In the genomic region with DNA sequence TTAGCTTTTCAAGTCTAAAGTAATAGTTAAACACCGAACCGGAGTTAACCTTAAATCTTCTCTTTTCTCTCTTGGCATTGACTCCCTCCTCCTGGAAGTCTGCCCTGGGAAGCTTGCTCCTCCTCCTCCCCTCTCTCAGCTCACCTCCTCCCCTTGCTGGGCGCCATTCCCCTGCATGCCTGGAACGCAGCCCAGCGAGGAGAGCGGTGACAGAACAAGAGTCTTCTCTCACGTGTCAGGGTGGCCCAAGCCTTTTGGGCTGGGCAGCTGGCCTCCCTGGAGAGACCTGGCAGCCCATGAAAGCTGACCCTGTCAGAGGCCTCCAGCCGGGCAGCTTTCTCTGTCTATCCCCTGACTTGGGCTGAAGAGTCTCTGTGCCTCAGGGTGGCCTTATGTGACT, we compare ENCODE assay signal across 8 mouse cellular contexts.
DNase-seq lines count a peak whose midpoint lies in the region; ATAC-seq lines count a peak whose summit lies in the region.

No protein-coding gene starts in this region.

- ATAC-seq in forebrain, embryonic 16.5 days, result peak; percentile 34
- ATAC-seq in neural tube, embryonic 13.5 days (ENCODE audit: low read depth), result peak; percentile 38; the same call in 1 of the 2 replicates
- no peak for ATAC-seq in CD4-positive, CD25-positive, alpha-beta regulatory T cell, adult 4 months

- 8% methylated on average over 8 of the region's 8 CpGs for WGBS in forebrain, embryonic 16.5 days
- WGBS in neural tube, embryonic 13.5 days, result 18% methylated on average over 8 of the region's 8 CpGs

- peaks cover 37% of the 10 kb centered on the region for H3K4me1 ChIP-seq in forebrain, embryonic 16.5 days (replicated peaks; ENCODE audit: control insufficient read depth, insufficient read depth, low read length)
- peaks cover 44% of the 10 kb centered on the region for H3K4me1 ChIP-seq in neural tube, embryonic 13.5 days (replicated peaks)

- no peak overlapping the region for H3K4me2 ChIP-seq in forebrain, embryonic 16.5 days (ENCODE audit: low read length)
- no peak overlapping the region for H3K4me2 ChIP-seq in neural tube, embryonic 13.5 days

- no peak overlapping the region for H3K9ac ChIP-seq in forebrain, embryonic 16.5 days (replicated peaks; ENCODE audit: low read depth, low read length)
- H3K9ac ChIP-seq in neural tube, embryonic 13.5 days, result no peak overlapping the region

- peak; percentile 64 for DNase-seq in retina, postnatal 1 day
- DNase-seq in retina, embryonic 14.5 days (ENCODE audit: low spot score), result no peak
- peak; percentile 87 for DNase-seq in heart, postnatal 10 days
- peak; percentile 66 to 87 for DNase-seq in left cerebral cortex, postnatal 10 days (ENCODE audit: extremely low spot score in 1 of 2, low spot score in 2 of 2)
- DNase-seq in thymus, postnatal 0 days (ENCODE audit: low spot score), result no peak

- H3K4me3 ChIP-seq in forebrain, embryonic 16.5 days (replicated peaks; ENCODE audit: low read length), result no peak overlapping the region
- H3K4me3 ChIP-seq in neural tube, embryonic 13.5 days, result no peak overlapping the region

- H3K36me3 ChIP-seq in forebrain, embryonic 16.5 days (ENCODE audit: control insufficient read depth, insufficient read depth), result no peaks in the 10 kb centered on the region
- no peaks in the 10 kb centered on the region for H3K36me3 ChIP-seq in neural tube, embryonic 13.5 days

- intact Hi-C loops in heart, postnatal 10 days (cut with DNase I), result no loop called here
- intact Hi-C loops in left cerebral cortex, postnatal 10 days (cut with DNase I), result no loop called here

- H3K27me3 ChIP-seq in forebrain, embryonic 16.5 days (replicated peaks; ENCODE audit: control insufficient read depth, insufficient read depth, low read length), result no peaks in the 10 kb centered on the region
- H3K27me3 ChIP-seq in neural tube, embryonic 13.5 days, result no peaks in the 10 kb centered on the region

- no peaks in the 10 kb centered on the region for H3K9me3 ChIP-seq in forebrain, embryonic 16.5 days (ENCODE audit: control insufficient read depth, low read length)
- no peaks in the 10 kb centered on the region for H3K9me3 ChIP-seq in neural tube, embryonic 13.5 days

- H3K27ac ChIP-seq in forebrain, embryonic 16.5 days (ENCODE audit: low read length), result no peak overlapping the region
- H3K27ac ChIP-seq in neural tube, embryonic 13.5 days (replicated peaks), result no peak overlapping the region

Comparison
In these comparisons a context has a peak if more than half of its experiments do, and no peak if none do; other contexts are left out.
1. DNase-seq: peak in retina, postnatal 1 day (single experiment), heart, postnatal 10 days (2 of 2) and left cerebral cortex, postnatal 10 days (2 of 2); none in retina, embryonic 14.5 days (single experiment) and thymus, postnatal 0 days (single experiment).